Mouse (Mus musculus): Measurements from ENCODE around the gene Fzd10. TPM values are rescaled to one million over a fixed set of nuclear protein-coding genes. Genes with fewer than 3 reads are reported as not detected.

The Fzd10 gene
- total RNA-seq, 2 experiments from 2014 or later, result 0.77 to 1.6 TPM

DNA sequence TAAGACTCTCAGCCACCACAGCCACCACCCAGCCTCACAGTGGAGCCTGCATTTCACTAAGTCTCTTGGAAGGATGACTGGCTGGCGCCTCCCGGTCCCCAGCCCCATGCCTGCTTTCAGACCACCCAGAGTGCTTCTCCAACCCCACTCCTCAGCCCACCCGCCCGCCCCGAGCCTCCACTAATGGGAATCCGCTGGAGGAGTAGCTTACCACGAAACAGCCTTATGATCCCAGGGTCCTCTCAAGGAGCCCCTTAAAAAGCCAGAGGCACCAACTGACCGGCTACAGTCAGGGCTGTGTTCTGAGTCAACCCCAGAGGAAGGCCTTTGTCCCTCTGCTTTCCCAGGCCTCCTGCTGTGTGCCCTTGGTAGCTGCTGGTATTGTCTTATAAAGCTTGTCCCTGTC is 19.1 kb upstream of the Fzd10 start:
- Histone ChIP-seq H3K27ac (no peak overlapping the region), H3K4me3 (no peak overlapping the region)
- intact Hi-C loops (cut with DNase I), result no loop called here
- TF ChIP-seq CTCF (IDR thresholded peaks at IDR 0.05), result no peak
- DNase-seq, result no peak

DNA sequence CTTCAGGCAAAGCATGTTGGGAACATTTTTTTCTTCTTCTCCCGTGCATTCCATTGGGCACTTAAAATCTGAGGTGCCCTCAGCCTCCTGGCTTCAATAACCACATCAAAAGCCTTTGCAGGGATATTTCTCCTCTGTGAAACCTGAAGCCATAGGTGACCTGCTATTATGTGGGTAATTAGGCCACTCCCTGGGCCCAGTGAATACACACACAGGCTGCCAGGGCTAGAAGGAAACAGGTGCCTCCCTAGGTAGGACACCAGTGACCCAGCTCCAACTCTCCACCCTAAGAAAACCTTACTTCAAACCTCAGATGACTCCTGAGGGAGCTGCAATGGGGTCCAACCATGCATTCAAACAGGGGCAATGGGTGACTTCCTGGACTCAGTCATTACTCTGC is 11.4 kb upstream of the Fzd10 start:
- Histone ChIP-seq H3K4me3 (no peak overlapping the region), H3K27ac (no peak overlapping the region)
- intact Hi-C loops (cut with DNase I), result no loop called here
- TF ChIP-seq CTCF (IDR thresholded peaks at IDR 0.05), result no peak
- no peak for DNase-seq

DNA sequence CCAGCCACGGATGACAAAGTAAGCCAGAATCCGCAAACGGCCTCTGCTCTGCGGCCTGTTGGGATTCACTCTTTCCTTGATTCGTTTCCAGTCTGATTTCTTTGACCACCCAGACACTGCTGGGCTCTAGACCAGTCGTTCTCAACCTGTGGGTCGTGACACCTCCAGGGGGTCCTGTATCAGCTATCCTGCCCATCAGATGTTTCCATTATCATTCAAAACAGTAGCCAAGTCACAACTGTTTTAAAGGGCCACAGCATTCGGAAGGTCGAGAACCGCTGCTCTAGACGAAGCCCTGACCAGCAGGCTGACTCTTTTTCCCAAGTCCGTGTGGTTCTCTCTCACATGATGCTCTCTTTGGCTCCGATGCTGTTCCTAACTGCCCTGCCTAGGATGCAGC is 7.2 kb upstream of the Fzd10 start:
- intact Hi-C loops (cut with DNase I), result no loop called here
- TF ChIP-seq CTCF (IDR thresholded peaks at IDR 0.05), result no peak
- Histone ChIP-seq H3K4me3 (no peak overlapping the region), H3K27ac (no peak overlapping the region)
- DNase-seq, result no peak

DNA sequence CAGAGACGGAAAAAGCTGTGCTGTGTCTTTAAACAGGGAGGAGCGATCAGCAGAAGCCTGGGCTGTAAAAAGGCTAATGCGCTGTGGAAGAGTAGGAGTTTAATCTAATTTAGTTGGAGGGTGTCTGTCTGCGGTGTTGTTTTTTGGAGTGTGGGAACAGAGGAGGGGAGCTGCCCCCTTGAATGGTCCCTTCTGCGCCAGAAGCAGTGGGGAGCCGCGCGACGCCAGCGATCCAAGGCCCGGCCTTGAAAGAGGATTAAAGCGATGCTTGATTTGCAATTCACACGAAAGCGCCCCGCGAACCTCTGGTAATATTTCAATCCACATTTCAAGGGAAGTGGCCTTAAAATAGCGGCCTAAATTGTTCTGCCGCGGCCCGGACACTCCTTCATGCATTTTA is 3.8 kb upstream of the Fzd10 start:
- no peak for TF ChIP-seq CTCF (IDR thresholded peaks at IDR 0.05)
- H3K27ac ChIP-seq, result peak overlapping the region; percentile 31
- DNase-seq, result no peak
- intact Hi-C loops (cut with DNase I), result no loop called here
- peak overlapping the region; percentile 59 for H3K4me3 ChIP-seq

DNA sequence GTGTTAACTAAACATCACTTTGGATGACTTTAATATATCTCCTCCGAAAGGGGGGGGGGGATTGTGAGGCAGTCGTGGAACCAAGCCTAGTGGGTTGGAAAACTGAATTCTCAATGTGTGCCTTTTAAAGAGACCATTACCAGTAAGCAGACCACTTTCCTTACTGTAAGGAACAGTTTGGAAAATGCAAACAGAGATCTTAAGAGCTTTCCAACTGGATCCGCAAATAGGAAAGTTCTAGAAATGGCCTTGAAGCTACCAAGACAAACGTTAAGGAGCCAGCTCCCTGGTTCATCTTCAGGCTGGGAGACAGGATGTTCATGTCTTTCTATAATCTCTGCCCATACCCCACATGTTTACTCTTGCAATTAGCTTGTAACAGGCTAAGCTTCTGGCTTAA is 3.3 kb upstream of the Fzd10 start:
- Histone ChIP-seq H3K27ac (peak overlapping the region; percentile 31; the same call in 1 of the 2 replicates), H3K4me3 (peak overlapping the region; percentile 59; the same call in 1 of the 2 replicates)
- no peak for DNase-seq
- intact Hi-C loops (cut with DNase I), result no loop called here
- no peak for TF ChIP-seq CTCF (IDR thresholded peaks at IDR 0.05)

DNA sequence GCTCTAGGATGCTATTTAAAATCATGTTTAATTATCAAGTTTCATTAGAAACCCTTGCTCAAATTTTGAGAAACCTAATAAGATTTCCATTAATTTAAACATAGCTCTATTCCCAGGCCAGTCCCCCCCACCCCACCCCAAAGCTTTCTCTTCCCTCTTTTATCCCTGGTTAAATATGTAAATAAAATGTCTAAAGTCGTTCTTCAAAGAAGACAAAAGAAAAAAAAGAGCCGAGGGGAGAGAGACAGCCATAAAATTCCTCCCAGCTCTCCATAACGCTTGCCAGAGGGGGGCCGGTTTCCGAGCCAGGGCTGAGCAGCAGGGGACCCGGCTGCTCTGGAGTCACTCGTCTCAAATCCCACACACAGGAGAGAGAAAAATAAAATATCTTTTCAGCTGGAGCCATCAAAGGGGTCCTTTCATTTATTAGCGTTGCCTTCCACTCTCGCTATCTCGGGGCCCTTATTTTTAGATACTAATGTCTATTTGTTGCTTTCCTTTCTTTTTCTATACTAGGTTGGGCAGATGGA is 2.4 kb upstream of the Fzd10 start:
- DNase-seq, result no peak
- TF ChIP-seq CTCF (IDR thresholded peaks at IDR 0.05), result no peak
- H3K4me3 ChIP-seq, result peak overlapping the region; percentile 78
- intact Hi-C loops (cut with DNase I), result no loop called here
- 0 out of 2 replicates have a peak overlapping the region, but pooled peaks have one; percentile 31 for H3K27ac ChIP-seq

DNA sequence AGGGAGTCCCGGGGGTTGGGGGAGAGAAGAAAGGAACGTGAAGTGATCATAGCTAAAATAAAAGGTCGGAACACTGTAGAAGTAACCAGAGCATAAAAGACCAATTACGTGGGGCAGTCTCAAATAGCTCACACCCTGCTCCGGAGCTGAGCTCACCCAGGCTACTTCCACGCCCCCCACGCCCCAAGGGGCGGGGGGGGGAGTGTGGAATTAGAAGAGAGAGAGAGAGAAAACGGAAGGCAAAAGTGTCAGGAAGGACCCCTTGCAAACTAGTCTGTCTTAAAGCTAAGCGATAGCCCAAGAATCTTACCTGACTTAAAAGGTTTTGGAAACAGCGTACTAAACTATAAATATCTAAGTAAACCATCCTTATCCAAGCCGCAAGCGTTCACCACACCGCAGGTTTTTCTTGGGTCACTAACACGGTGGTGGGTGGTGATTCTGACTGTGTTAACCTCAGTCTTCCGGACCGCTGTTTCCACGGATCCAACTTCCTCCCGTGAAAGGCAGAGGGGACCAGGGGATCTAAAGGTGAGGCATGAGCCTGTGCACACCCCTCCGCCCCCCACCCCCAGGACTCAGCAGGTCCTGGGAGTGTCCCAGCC is 1.8 kb upstream of the Fzd10 start:
- peak overlapping the region; percentile 78 for H3K4me3 ChIP-seq

DNA sequence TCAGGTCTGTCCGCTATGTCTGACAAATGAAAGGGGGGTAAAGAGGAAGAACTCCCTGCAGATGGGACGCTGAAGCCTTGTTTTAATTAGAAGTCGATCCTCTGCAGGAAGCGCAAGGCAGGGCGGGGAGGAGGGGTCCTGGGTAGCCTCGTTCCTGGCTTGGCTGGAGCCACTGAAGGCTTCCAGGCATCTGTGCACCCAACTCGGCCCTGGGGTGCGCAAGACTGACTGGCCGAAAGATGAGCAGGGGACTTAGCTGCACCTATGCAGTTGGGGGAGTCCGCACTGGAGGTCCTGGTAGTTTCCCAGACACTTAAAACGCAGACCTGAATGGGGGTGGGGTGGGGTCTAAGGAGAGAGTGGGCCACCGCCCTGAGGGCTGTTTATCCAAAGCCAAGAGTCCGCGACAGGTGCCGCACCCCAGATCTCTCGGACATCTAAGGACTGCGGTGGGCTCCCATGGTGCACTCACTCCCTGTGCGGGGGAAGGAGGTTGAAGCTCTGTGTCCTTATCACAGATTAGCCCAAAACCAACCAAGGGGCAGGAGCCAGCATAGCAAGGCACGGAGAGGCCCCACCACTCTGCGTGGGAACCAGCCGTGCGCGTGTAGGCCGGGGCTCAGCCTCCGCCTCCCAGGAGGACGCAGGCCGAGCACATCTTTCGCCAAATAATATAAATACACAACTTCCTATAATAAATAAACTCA is 1.1 kb upstream of the Fzd10 start:
- peak overlapping the region; percentile 51; the same call in 1 of the 2 replicates for H3K27ac ChIP-seq
- intact Hi-C loops (cut with DNase I), result no loop called here
- no peak for TF ChIP-seq CTCF (IDR thresholded peaks at IDR 0.05)
- DNase-seq, result no peak
- H3K4me3 ChIP-seq, result peak overlapping the region; percentile 78

More for the DNA sequence above, 1.8 kb upstream of the Fzd10 start:
- no peak for DNase-seq
- TF ChIP-seq CTCF (IDR thresholded peaks at IDR 0.05), result no peak
- intact Hi-C loops (cut with DNase I), result no loop called here
- peak overlapping the region; percentile 46; the same call in 1 of the 2 replicates for H3K27ac ChIP-seq

DNA sequence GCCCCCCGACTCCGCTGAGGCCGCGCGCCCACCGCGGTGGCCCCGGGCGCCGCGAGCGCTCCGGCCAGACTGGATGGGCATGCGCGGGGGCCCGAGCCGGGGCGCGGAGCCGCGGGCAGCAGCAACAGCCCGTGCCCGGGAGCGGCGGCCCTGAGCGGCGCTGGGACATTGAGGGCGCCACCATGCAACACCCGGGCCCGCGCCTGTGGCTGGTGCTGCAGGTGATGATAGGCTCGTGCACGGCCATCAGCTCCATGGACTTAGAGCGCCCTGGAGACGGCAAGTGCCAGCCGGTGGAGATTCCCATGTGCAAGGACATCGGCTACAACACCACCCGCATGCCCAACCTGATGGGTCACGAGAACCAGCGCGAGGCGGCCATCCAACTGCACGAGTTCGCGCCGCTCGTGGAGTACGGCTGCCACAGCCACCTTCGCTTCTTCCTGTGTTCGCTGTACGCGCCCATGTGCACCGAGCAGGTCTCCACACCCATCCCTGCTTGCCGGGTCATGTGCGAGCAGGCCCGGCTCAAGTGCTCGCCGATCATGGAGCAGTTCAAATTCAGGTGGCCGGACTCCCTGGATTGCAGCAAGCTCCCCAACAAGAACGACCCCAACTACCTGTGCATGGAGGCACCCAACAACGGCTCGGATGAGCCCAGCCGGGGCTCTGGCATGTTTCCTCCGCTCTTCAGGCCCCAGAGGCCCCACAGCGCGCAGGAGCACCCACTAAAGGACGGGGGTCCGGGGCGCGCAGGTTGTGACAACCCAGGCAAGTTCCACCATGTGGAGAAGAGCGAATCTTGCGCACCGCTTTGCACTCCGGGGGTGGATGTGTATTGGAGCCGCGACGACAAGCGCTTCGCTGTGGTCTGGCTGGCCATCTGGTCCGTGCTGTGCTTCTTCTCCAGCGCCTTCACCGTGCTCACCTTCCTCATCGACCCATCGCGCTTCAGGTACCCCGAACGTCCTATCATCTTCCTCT is 684 bp downstream of the Fzd10 start:
- no peak overlapping the region for H3K27ac ChIP-seq
- TF ChIP-seq CTCF (IDR thresholded peaks at IDR 0.05), result no peak
- intact Hi-C loops (cut with DNase I), result no loop called here
- H3K4me3 ChIP-seq, result peak overlapping the region; percentile 78
- DNase-seq, result no peak

DNA sequence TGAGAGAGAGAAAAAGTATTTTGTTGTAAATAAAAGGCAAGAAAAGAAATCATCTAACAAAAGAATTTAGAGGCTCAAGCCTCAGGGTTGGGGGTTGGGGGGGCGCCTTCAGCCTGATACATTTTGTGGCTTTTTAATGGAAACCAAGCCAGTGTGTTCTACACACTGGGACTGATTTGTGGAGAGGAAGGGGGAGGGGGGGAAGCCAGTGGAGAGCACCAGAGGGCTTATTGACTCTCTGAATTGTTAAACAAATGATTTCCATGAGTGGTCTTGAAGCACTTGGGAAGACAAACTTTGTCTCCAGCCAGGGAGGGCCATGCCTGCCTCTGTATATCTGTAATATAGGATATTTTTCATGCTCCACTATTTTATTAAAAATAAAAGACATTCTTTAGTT is 3.0 kb downstream of the Fzd10 start:
- H3K4me3 ChIP-seq, result no peak overlapping the region
- intact Hi-C loops (cut with DNase I), result no loop called here
- TF ChIP-seq CTCF (IDR thresholded peaks at IDR 0.05), result no peak

DNA sequence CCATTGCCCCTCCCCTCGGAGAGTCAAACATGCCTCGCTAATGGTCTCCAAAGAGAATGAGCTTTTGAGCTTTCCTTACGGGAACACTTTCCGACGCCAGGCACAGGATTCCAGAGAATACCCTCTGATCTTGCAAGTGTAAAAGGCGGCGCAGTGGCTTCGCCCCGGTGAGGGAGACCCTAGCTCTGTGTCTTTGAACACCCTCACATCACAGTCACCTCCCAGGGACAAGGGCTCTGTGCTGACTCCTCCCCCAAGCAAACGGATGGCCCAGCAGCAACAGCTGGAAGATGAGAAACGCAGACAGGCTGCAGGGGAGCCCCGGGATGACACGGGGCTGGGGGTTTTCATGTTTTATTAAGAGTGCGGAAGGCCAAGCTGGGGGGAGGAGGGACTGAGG is 6.0 kb downstream of the Fzd10 start:
- H3K4me3 ChIP-seq, result no peak overlapping the region
- DNase-seq, result no peak
- TF ChIP-seq CTCF (IDR thresholded peaks at IDR 0.05), result no peak
- no peak overlapping the region for H3K27ac ChIP-seq
- intact Hi-C loops (cut with DNase I), result no loop called here

More for the DNA sequence above, 3.0 kb downstream of the Fzd10 start:
- no peak for DNase-seq
- H3K27ac ChIP-seq, result no peak overlapping the region

DNA sequence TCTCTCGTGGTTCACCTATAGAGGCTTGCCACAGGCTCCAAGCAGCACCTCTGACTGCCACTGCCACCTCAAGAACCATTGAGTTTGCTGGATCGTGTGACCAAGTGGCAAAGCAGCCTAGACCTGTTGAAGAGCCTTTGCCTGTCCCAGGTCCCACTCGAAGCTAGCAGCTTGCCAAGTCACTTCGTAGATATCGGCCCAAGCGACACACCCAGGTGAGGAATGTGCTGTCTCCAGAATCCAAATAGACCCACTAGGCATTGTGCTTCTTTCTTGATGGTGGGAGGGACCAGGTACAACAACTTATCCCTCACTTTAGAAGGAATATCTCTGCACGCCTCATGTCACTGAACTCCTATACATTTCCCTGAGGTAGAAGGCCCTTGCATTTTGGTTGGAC is 8.4 kb downstream of the Fzd10 start:
- intact Hi-C loops (cut with DNase I), result no loop called here
- no peak for TF ChIP-seq CTCF (IDR thresholded peaks at IDR 0.05)

More for the DNA sequence above, 8.4 kb downstream of the Fzd10 start:
- H3K4me3 ChIP-seq, result no peak overlapping the region
- H3K27ac ChIP-seq, result no peak overlapping the region
- DNase-seq, result no peak

Measured in gastrocnemius, adult 2 months (tissue).